Mouse (Mus musculus): ENCODE results near the gene Gm10188. TPM values are rescaled to one million over a fixed set of nuclear protein-coding genes. Genes with fewer than 3 reads are reported as not detected.

Gene Gm10188
- not detected in 2 replicates for polyA plus RNA-seq (2015; fragmentation: Nextera tagmentation; extraction: Ambion mirVana)

GRCm38 (mm10) chr1:132229667-132230066, at the start of gene Gm10188:
Gene Gm10188 (minus strand): TSS chr1:132229767.
- no peak for ATAC-seq (ENCODE audit: low FRiP score, low read depth)
- Histone ChIP-seq H3K9me3 (no peaks in the 10 kb centered on the region), H3K4me1 (no peaks in the 10 kb centered on the region), H3K36me3 (no peaks in the 10 kb centered on the region), H3K9ac (no peak within 1 kb of the TSS), H3K4me2 (replicated peaks) (no peak within 1 kb of the TSS), H3K27ac (no peak within 1 kb of the TSS), H3K4me3 (no peak within 1 kb of the TSS), H3K27me3 (peaks cover 9% of the 10 kb centered on the region; the same call in 1 of the 2 replicates)
- whole genome bisulfite sequencing, result 83% methylated on average over 3 of the region's 3 CpGs

- Histone ChIP-seq H3K27me3 (no peaks in the 10 kb centered on the region), H3K4me3 (no peak overlapping the region), H3K36me3 (no peaks in the 10 kb centered on the region), H3K4me2 (replicated peaks) (no peak overlapping the region), H3K9ac (no peak overlapping the region), H3K4me1 (no peaks in the 10 kb centered on the region), H3K27ac (no peak overlapping the region), H3K9me3 (no peaks in the 10 kb centered on the region)
- no peak for ATAC-seq (ENCODE audit: low FRiP score, low read depth)
- WGBS, result 58% methylated on average over 6 of the region's 6 CpGs
Measured at GRCm38 (mm10) chr1:132277124-132277523, 47.6 kb upstream of the Gm10188 start.

- no peak for ATAC-seq (ENCODE audit: low FRiP score, low read depth)
- no peak overlapping the region for H3K27ac ChIP-seq
- no peaks in the 10 kb centered on the region for H3K27me3 ChIP-seq
- H3K36me3 ChIP-seq, result no peaks in the 10 kb centered on the region
- H3K9me3 ChIP-seq, result no peaks in the 10 kb centered on the region
- WGBS, result 59% methylated on average over 3 of the region's 3 CpGs
- no peaks in the 10 kb centered on the region for H3K4me1 ChIP-seq
- no peak overlapping the region for H3K4me3 ChIP-seq
- H3K9ac ChIP-seq, result no peak overlapping the region
- H3K4me2 ChIP-seq (replicated peaks), result no peak overlapping the region
Measured at GRCm38 (mm10) chr1:132276694-132277093, 47.1 kb upstream of the Gm10188 start.

- Histone ChIP-seq H3K9ac (no peak overlapping the region), H3K4me2 (replicated peaks) (no peak overlapping the region), H3K4me3 (no peak overlapping the region), H3K36me3 (no peaks in the 10 kb centered on the region), H3K27me3 (no peaks in the 10 kb centered on the region), H3K4me1 (peaks cover 18% of the 10 kb centered on the region; the same call in 1 of the 2 replicates), H3K27ac (no peak overlapping the region), H3K9me3 (no peaks in the 10 kb centered on the region)
- ATAC-seq (ENCODE audit: low FRiP score, low read depth), result no peak
- WGBS, result 70% methylated on average over 3 of the region's 3 CpGs
Measured at GRCm38 (mm10) chr1:132271237-132271636, 41.7 kb upstream of the Gm10188 start.

- Histone ChIP-seq H3K27me3 (no peaks in the 10 kb centered on the region), H3K4me3 (no peak overlapping the region), H3K9me3 (no peaks in the 10 kb centered on the region), H3K4me2 (replicated peaks) (no peak overlapping the region), H3K36me3 (no peaks in the 10 kb centered on the region), H3K27ac (no peak overlapping the region), H3K9ac (no peak overlapping the region), H3K4me1 (peaks cover 22% of the 10 kb centered on the region)
- WGBS, result 38% methylated on average over 7 of the region's 7 CpGs
- ATAC-seq (ENCODE audit: low FRiP score, low read depth), result no peak
Measured at GRCm38 (mm10) chr1:132268418-132269060, 39.0 kb upstream of the Gm10188 start.

- Histone ChIP-seq H3K4me2 (replicated peaks) (no peak overlapping the region), H3K4me1 (peaks cover 22% of the 10 kb centered on the region), H3K27ac (no peak overlapping the region), H3K27me3 (no peaks in the 10 kb centered on the region), H3K9ac (no peak overlapping the region), H3K36me3 (no peaks in the 10 kb centered on the region), H3K9me3 (no peaks in the 10 kb centered on the region), H3K4me3 (no peak overlapping the region)
- no peak for ATAC-seq (ENCODE audit: low FRiP score, low read depth)
- WGBS, result 35% methylated on average over 2 of the region's 2 CpGs
Measured at GRCm38 (mm10) chr1:132267959-132268358, 38.4 kb upstream of the Gm10188 start.

- Histone ChIP-seq H3K9me3 (no peaks in the 10 kb centered on the region), H3K4me3 (no peak overlapping the region), H3K36me3 (no peaks in the 10 kb centered on the region), H3K27ac (no peak overlapping the region), H3K9ac (no peak overlapping the region), H3K27me3 (no peaks in the 10 kb centered on the region), H3K4me1 (peaks cover 22% of the 10 kb centered on the region), H3K4me2 (replicated peaks) (no peak overlapping the region)
- ATAC-seq (ENCODE audit: low FRiP score, low read depth), result no peak
- 44% methylated on average over 8 of the region's 8 CpGs for WGBS
Measured at GRCm38 (mm10) chr1:132266791-132267557, 37.4 kb upstream of the Gm10188 start.

- Histone ChIP-seq H3K27me3 (no peaks in the 10 kb centered on the region), H3K4me3 (no peak overlapping the region), H3K4me2 (replicated peaks) (no peak overlapping the region), H3K9me3 (no peaks in the 10 kb centered on the region), H3K27ac (no peak overlapping the region), H3K36me3 (no peaks in the 10 kb centered on the region), H3K9ac (no peak overlapping the region), H3K4me1 (peaks cover 22% of the 10 kb centered on the region)
- 84% methylated on average over 10 of the region's 10 CpGs for WGBS
- ATAC-seq (ENCODE audit: low FRiP score, low read depth), result no peak
Measured at GRCm38 (mm10) chr1:132265936-132266335, 36.4 kb upstream of the Gm10188 start.

GRCm38 (mm10) chr1:132265211-132265859, 35.8 kb upstream of the Gm10188 start:
- Histone ChIP-seq H3K27ac (no peak overlapping the region), H3K4me2 (replicated peaks) (no peak overlapping the region), H3K36me3 (no peaks in the 10 kb centered on the region), H3K27me3 (no peaks in the 10 kb centered on the region), H3K4me3 (no peak overlapping the region), H3K9me3 (no peaks in the 10 kb centered on the region), H3K9ac (no peak overlapping the region), H3K4me1 (peaks cover 22% of the 10 kb centered on the region)
- 38% methylated on average over 8 of the region's 8 CpGs for WGBS
- ATAC-seq (ENCODE audit: low FRiP score, low read depth), result no peak

GRCm38 (mm10) chr1:132264577-132264976, 35.0 kb upstream of the Gm10188 start:
- Histone ChIP-seq H3K27me3 (no peaks in the 10 kb centered on the region), H3K9ac (no peak overlapping the region), H3K36me3 (no peaks in the 10 kb centered on the region), H3K4me3 (no peak overlapping the region), H3K4me2 (replicated peaks) (no peak overlapping the region), H3K9me3 (no peaks in the 10 kb centered on the region), H3K27ac (no peak overlapping the region), H3K4me1 (peaks cover 22% of the 10 kb centered on the region)
- WGBS, result 50% methylated on average over 7 of the region's 7 CpGs
- ATAC-seq (ENCODE audit: low FRiP score, low read depth), result no peak

GRCm38 (mm10) chr1:132263618-132264017, 34.1 kb upstream of the Gm10188 start:
- H3K27me3 ChIP-seq, result no peaks in the 10 kb centered on the region
- WGBS, result 88% methylated on average over 4 of the region's 4 CpGs
- no peak overlapping the region for H3K9ac ChIP-seq
- H3K4me1 ChIP-seq, result peaks cover 17% of the 10 kb centered on the region
- no peak overlapping the region for H3K4me3 ChIP-seq
- no peak for ATAC-seq (ENCODE audit: low FRiP score, low read depth)
- 0 out of 2 replicates have a peak, but pooled peaks cover 3% of the 10 kb centered on the region for H3K9me3 ChIP-seq
- H3K36me3 ChIP-seq, result no peaks in the 10 kb centered on the region
- no peak overlapping the region for H3K27ac ChIP-seq
- H3K4me2 ChIP-seq (replicated peaks), result no peak overlapping the region

GRCm38 (mm10) chr1:132261058-132261457, 31.5 kb upstream of the Gm10188 start:
- no peak overlapping the region for H3K4me3 ChIP-seq
- no peak overlapping the region for H3K9ac ChIP-seq
- 0 out of 2 replicates have a peak, but pooled peaks cover 3% of the 10 kb centered on the region for H3K9me3 ChIP-seq
- no peak for ATAC-seq (ENCODE audit: low FRiP score, low read depth)
- peaks cover 4% of the 10 kb centered on the region for H3K4me1 ChIP-seq
- no peak overlapping the region for H3K27ac ChIP-seq
- 74% methylated on average over 5 of the region's 5 CpGs for WGBS
- no peaks in the 10 kb centered on the region for H3K27me3 ChIP-seq
- no peak overlapping the region for H3K4me2 ChIP-seq (replicated peaks)
- H3K36me3 ChIP-seq, result no peaks in the 10 kb centered on the region

Data from limb, embryonic 13.5 days (tissue).